Mouse (Mus musculus) heart, postnatal 0 days (tissue): ENCODE data around the gene Abhd8.

Source experiments
- CTCF ChIP-seq: IDR thresholded peaks from 2 replicates; pipeline ENCODE4 v1.5.1; 2016; ENCODE audit warnings: antibody characterized with exemption, control low read depth, low read depth
- EP300 ChIP-seq: IDR thresholded peaks from 2 replicates; pipeline ENCODE4 v1.6.1; 2016; ENCODE audit warnings: antibody characterized with exemption, low read depth

GRCm38 (mm10) chr8:71498816-71499690 is 35.6 kb upstream of the Abhd8 start:
- TF ChIP-seq CTCF (no peak), EP300 (no peak)
